ENCODE assay signal across 8 mouse cellular contexts in the genomic region with DNA sequence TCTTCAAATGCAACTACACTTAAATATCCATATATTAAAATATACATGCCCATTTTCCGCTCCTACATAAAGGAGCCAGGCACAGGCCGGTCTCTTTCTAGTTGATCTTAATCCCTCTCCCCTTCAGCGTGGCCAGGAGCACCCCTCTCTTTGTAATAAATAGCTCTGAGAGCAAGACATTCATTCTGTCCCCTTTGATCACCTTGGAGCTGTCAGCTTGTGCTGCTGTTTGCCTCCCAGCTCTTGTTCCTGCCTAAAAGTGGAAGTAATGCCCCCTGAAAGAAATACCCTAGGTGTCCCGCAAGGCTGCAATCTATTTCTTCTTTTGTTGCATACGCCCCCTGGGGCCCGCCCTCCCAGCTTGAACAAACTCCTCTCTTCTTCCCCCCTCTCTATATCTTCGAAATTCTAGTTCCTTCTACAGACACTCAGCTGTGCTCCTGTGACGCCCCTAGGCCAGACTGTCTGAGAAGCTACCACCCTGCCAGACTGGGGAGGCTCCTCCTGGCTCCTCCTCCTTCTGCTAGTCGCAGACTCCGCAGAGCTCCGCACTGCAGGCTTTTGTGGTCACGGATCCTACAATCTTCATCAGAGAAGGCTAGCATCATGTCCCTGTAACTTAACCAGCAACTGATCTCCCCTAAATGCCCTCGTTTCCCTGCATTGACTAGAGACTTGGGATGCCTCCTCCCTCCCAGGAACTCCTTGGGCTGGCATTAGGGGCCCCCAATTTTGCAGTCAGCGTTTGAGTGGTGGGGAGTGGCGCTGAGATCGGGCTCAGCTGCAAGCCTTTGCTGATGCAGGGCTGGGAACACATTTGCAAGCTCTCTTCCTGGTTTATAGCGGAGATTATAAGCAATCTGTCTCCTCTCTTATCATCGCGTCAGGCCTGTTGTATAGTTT.
DNase-seq lines count a peak whose midpoint lies in the region; ATAC-seq and TF ChIP-seq lines count a peak whose summit lies in the region.

No protein-coding gene starts in this region.

- H3K36me3 ChIP-seq in forebrain, postnatal 0 days (ENCODE audit: insufficient read depth): no peaks in the 10 kb centered on the region

- peak overlapping the region; percentile 58 for H3K4me2 ChIP-seq in forebrain, postnatal 0 days (ENCODE audit: low read depth)

- no peaks in the 10 kb centered on the region for H3K27me3 ChIP-seq in forebrain, postnatal 0 days (ENCODE audit: insufficient read depth, low read length)

- WGBS in forebrain, postnatal 0 days: 3% methylated on average over 19 of the region's 19 CpGs

- DNase-seq in urinary bladder, postnatal 14 days (ENCODE audit: low spot score): peak; percentile 44
- no peak for DNase-seq in urinary bladder, postnatal 10 days (ENCODE audit: low spot score)
- DNase-seq in forebrain, postnatal 0 days: peak; percentile 89
- DNase-seq in heart, postnatal 4 days: peak; percentile 58
- DNase-seq in layer of hippocampus, postnatal 36 days: peak; percentile 58 to 59
- peak; percentile 40 for DNase-seq in lung, postnatal 14 days
- peak; percentile 31 to 47 for DNase-seq in right cerebral cortex, postnatal 36 days (ENCODE audit: low spot score in 2 of 2)
- DNase-seq in spleen, adult 18-20 months: no peak

- TF ChIP-seq CTCF in forebrain, postnatal 0 days (IDR thresholded peaks at IDR 0.05; ENCODE audit: low read depth): peak; percentile 26

- H3K9ac ChIP-seq in forebrain, postnatal 0 days: peak overlapping the region; percentile 66

- H3K4me1 ChIP-seq in forebrain, postnatal 0 days (ENCODE audit: insufficient read depth): peaks cover 12% of the 10 kb centered on the region; the same call in 1 of the 2 replicates

- H3K4me3 ChIP-seq in forebrain, postnatal 0 days (ENCODE audit: low read depth, low read length): peak overlapping the region; percentile 40

- peak overlapping the region; percentile 92 for H3K27ac ChIP-seq in forebrain, postnatal 0 days (ENCODE audit: low read depth, low read length)

- no peaks in the 10 kb centered on the region for H3K9me3 ChIP-seq in forebrain, postnatal 0 days (ENCODE audit: low read length)

- peak; percentile 99 for ATAC-seq in forebrain, postnatal 0 days

Comparison
In these comparisons a context has a peak if more than half of its experiments do, and no peak if none do; other contexts are left out.
1. DNase-seq: peak in urinary bladder, postnatal 14 days (single experiment), forebrain, postnatal 0 days (single experiment), heart, postnatal 4 days (single experiment), layer of hippocampus, postnatal 36 days (2 of 2), lung, postnatal 14 days (single experiment) and right cerebral cortex, postnatal 36 days (2 of 2); none in urinary bladder, postnatal 10 days (single experiment) and spleen, adult 18-20 months (0 of 2).